Mouse (Mus musculus) midbrain, embryonic 11.5 days (tissue): ENCODE data around the gene Pde6b. TPM values are rescaled to one million over a fixed set of nuclear protein-coding genes. Genes with fewer than 3 reads are reported as not detected.

Source experiments
- ATAC-seq: fragments of 200-750 bp; cut with Nextera tagmentation; 2 replicates; pipeline ENCODE4 v1.8.0; 2017; ENCODE audit warnings: moderate TSS enrichment, moderate library complexity; ENCODE audit not compliant: low FRiP score
- DNase-seq: peaks from one replicate; pipeline ENCODE4 v3.0.0; 2015; ENCODE audit warnings: low spot score; ENCODE audit errors: missing footprints
- H3K27ac ChIP-seq: fragments of 300-500 bp; sonication (generic); 2 replicates; pipeline ENCODE4 v1.5.1; 2014; ENCODE audit warnings: low read depth, low read length
- H3K27me3 ChIP-seq: fragments of 300-500 bp; sonication (generic); 2 replicates; pipeline ENCODE4 v1.6.1; 2014; ENCODE audit warnings: mild to moderate bottlenecking, low read length, moderate library complexity, mixed read lengths; ENCODE audit not compliant: control insufficient read depth, insufficient read depth
- H3K36me3 ChIP-seq: fragments of 300-500 bp; sonication (generic); 2 replicates; pipeline ENCODE4 v1.6.1; 2014; ENCODE audit warnings: mild to moderate bottlenecking, low read length, moderate library complexity, mixed read lengths; ENCODE audit not compliant: control insufficient read depth, insufficient read depth
- H3K4me1 ChIP-seq: fragments of 300-500 bp; sonication (generic); 2 replicates; pipeline ENCODE4 v1.6.1; 2014; ENCODE audit warnings: low read length; ENCODE audit not compliant: control insufficient read depth, insufficient read depth
- H3K4me2 ChIP-seq: fragments of 300-500 bp; sonication (generic); 2 replicates; pipeline ENCODE4 v1.6.1; 2014; ENCODE audit warnings: mild to moderate bottlenecking, moderate library complexity
- H3K4me3 ChIP-seq: fragments of 300-500 bp; sonication (generic); 2 replicates; pipeline ENCODE4 v1.5.1; 2014; ENCODE audit warnings: low read depth, low read length
- H3K9ac ChIP-seq: fragments of 300-500 bp; sonication (generic); 2 replicates; pipeline ENCODE4 v1.6.1; 2014; ENCODE audit warnings: low read length
- H3K9me3 ChIP-seq: fragments of 300-500 bp; sonication (generic); 2 replicates; pipeline ENCODE4 v1.6.1; 2016; ENCODE audit warnings: low read length; ENCODE audit not compliant: control insufficient read depth
- WGBS: fragments of 180-500 bp; shearing (Covaris S2); extraction: QIAGEN DNeasy Blood & Tissue Kit; methylation state at CpG from one replicate; pipeline ENCODE4 v1.1.7; 2014; 5-methylcytosine and 5-hydroxymethylcytosine counted together
- polyA plus RNA-seq: library from polyadenylated mRNA; unstranded; fragments of >200 nt; fragmentation: Nextera tagmentation; extraction: Ambion mirVana; gene quantifications from 2 replicates; pipeline ENCODE4 v1.2.1, GENCODE M21; 2014

Pde6b gene
- polyA plus RNA-seq, 1 experiment from 2014 or later, result 0.29 TPM

DNA sequence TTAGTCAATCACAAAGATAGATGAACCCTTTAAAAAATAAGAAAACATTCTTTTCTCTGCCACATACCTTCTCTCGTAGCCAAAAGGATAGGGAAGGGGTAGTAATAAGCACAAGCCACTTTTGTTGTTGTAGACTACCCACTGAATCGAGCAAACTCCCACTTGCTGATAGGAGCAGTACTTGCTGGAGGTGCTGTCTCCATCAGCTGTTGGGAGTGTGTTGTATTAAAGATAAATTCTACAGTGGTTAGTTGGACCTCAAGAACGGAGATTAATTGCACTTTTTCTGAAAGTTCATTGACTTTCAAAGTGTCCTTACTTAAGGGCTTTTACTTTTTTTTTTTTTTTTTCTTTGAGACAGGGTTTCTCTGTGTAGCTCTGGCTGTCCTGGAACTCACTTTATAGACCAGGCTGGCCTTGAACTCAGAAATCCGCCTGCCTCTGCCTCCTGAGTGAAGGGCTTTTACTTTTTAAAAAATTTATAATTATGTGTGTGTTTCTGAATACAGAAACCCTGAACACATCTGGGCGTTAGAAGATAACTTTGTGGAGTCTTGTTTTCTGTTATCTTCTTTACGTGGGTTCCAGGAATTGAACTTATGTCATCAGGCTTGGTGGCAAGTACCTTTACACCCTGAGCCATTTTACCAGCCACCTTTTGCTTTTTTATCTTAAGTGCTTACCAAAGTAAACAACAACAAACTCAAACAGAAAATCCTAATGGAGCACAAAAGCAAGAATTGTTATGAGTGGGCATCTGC is 77.1 kb downstream of the Pde6b start:
- Histone ChIP-seq H3K4me3 (no peak overlapping the region), H3K36me3 (no peaks in the 10 kb centered on the region), H3K9ac (no peak overlapping the region), H3K27ac (no peak overlapping the region), H3K4me1 (peaks cover 24% of the 10 kb centered on the region), H3K4me2 (no peak overlapping the region), H3K9me3 (no peaks in the 10 kb centered on the region), H3K27me3 (no peaks in the 10 kb centered on the region)
- 90% methylated on average over 6 of the region's 6 CpGs for WGBS
- ATAC-seq (no peak), DNase-seq (peak; percentile 80)

DNA sequence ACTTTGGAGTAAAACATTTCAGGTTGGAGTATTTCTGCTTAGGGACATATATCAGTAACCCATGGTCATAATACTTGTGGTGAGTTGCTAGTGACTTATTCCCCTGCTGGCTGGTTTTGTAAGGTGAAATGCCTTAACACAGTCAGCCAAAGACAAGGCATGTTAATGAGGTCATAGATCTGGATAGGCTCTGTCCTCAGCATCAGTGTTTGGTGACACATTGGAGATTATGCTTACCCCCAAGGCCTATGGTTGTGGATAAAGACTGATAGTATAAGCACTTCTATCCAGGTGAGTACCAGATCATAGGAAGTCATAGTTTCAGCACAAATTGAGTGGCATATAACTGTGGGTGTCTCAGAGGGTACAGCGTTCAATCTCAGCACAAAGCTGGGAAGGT is 78.5 kb downstream of the Pde6b start:
- ATAC-seq, result no peak
- DNase-seq, result peak; percentile 53
- no peaks in the 10 kb centered on the region for H3K27me3 ChIP-seq
- no peak overlapping the region for H3K27ac ChIP-seq
- H3K4me1 ChIP-seq, result peaks cover 20% of the 10 kb centered on the region
- H3K4me2 ChIP-seq, result no peak overlapping the region
- H3K4me3 ChIP-seq, result no peak overlapping the region
- H3K9me3 ChIP-seq, result no peaks in the 10 kb centered on the region
- H3K36me3 ChIP-seq, result no peaks in the 10 kb centered on the region
- 97% methylated on average over 1 of the region's 1 CpGs for WGBS
- no peak overlapping the region for H3K9ac ChIP-seq

GRCm38 (mm10) chr5:108469617-108470016 is 81.4 kb downstream of the Pde6b start:
- ATAC-seq, result no peak
- peaks cover 8% of the 10 kb centered on the region for H3K36me3 ChIP-seq
- 83% methylated on average over 7 of the region's 7 CpGs for WGBS

GRCm38 (mm10) chr5:108473737-108474136 is 85.5 kb downstream of the Pde6b start:
- peaks cover 32% of the 10 kb centered on the region for H3K36me3 ChIP-seq
- H3K9ac ChIP-seq, result no peak overlapping the region
- no peaks in the 10 kb centered on the region for H3K4me1 ChIP-seq
- DNase-seq (peak; percentile 53), ATAC-seq (no peak)
- WGBS, result 86% methylated on average over 4 of the region's 4 CpGs
- no peak overlapping the region for H3K27ac ChIP-seq
- H3K4me2 ChIP-seq, result no peak overlapping the region
- no peaks in the 10 kb centered on the region for H3K9me3 ChIP-seq
- H3K4me3 ChIP-seq, result no peak overlapping the region
- H3K27me3 ChIP-seq, result no peaks in the 10 kb centered on the region

More at GRCm38 (mm10) chr5:108469617-108470016, 81.4 kb downstream of the Pde6b start:
- H3K27ac ChIP-seq, result no peak overlapping the region
- H3K9ac ChIP-seq, result no peak overlapping the region
- DNase-seq, result no peak
- no peaks in the 10 kb centered on the region for H3K27me3 ChIP-seq
- no peak overlapping the region for H3K4me3 ChIP-seq
- H3K9me3 ChIP-seq, result no peaks in the 10 kb centered on the region
- no peak overlapping the region for H3K4me2 ChIP-seq
- no peaks in the 10 kb centered on the region for H3K4me1 ChIP-seq

GRCm38 (mm10) chr5:108475977-108476376 is 87.8 kb downstream of the Pde6b start:
- Histone ChIP-seq H3K27ac (no peak overlapping the region), H3K36me3 (peaks cover 32% of the 10 kb centered on the region), H3K4me2 (no peak overlapping the region), H3K4me3 (no peak overlapping the region), H3K9ac (no peak overlapping the region), H3K4me1 (no peaks in the 10 kb centered on the region), H3K9me3 (no peaks in the 10 kb centered on the region), H3K27me3 (no peaks in the 10 kb centered on the region)
- ATAC-seq (no peak), DNase-seq (no peak)
- 87% methylated on average over 3 of the region's 3 CpGs for WGBS

Other genes starting within 250 kb of the Pde6b start
- gene Dr1, start 119.5 kb upstream of the Pde6b start, polyA plus RNA-seq, result 66.8 and 73.4 TPM in 2 replicates
- gene Pigg, start 75.8 kb upstream of the Pde6b start, polyA plus RNA-seq, result 2.8 and 3.7 TPM in 2 replicates
- 0.11 and 0.17 TPM in 2 replicates for gene Gm42517, start 20.5 kb upstream of the Pde6b start, polyA plus RNA-seq
- gene Atp5k, start 46.1 kb downstream of the Pde6b start, polyA plus RNA-seq, result 392 and 433 TPM in 2 replicates
- gene Mfsd7a, start 60.5 kb downstream of the Pde6b start, polyA plus RNA-seq, result 0.18 TPM in 1 of 2 replicates, not detected in the other
- gene Pcgf3, start 72.8 kb downstream of the Pde6b start, polyA plus RNA-seq, result 29.2 and 34.0 TPM in 2 replicates
- 7.4 and 8.7 TPM in 2 replicates for gene Cplx1, start 161.6 kb downstream of the Pde6b start, polyA plus RNA-seq
- gene Gak, start 241.4 kb downstream of the Pde6b start, polyA plus RNA-seq, result 43.3 and 45.3 TPM in 2 replicates
- 20.9 and 22.1 TPM in 2 replicates for gene Tmem175, start 241.4 kb downstream of the Pde6b start, polyA plus RNA-seq